Mouse (Mus musculus): ENCODE measurements around the gene Fry.

- TF ChIP-seq POLR2A (IDR thresholded peaks at IDR 0.05; ENCODE audit: low read depth, low read length) (no peak), CTCF (IDR thresholded peaks at IDR 0.05; ENCODE audit: extremely low read depth, insufficient read length, insufficient replicate concordance, low read depth, low read length) (no peak)
Observed at GRCm38 (mm10) chr5:150514027-150514426, 395.6 kb downstream of the Fry start.
